Mouse (Mus musculus): ENCODE results near the gene Nrxn3.

Gene Nrxn3

DNA sequence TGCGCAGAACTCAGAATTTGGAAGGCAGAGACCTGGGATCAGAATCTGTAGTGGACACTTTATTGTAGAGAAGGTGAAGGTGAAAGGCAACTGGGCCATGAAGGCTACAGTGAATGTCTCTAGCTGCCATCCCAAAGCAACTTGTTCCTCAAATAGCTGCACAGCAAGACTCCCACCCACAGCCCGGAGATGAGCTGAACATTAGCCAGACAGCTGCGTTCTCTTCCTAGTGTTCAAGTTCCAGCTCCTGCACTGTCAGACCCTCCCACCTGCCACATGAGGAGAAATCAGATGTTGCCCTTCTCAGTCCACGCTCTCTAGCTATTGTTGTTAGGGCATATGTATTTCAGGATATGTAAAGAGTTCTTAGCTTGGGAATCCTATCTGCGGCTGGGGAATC, 94.2 kb downstream of the Nrxn3 start:
- no peak for DNase-seq

DNA sequence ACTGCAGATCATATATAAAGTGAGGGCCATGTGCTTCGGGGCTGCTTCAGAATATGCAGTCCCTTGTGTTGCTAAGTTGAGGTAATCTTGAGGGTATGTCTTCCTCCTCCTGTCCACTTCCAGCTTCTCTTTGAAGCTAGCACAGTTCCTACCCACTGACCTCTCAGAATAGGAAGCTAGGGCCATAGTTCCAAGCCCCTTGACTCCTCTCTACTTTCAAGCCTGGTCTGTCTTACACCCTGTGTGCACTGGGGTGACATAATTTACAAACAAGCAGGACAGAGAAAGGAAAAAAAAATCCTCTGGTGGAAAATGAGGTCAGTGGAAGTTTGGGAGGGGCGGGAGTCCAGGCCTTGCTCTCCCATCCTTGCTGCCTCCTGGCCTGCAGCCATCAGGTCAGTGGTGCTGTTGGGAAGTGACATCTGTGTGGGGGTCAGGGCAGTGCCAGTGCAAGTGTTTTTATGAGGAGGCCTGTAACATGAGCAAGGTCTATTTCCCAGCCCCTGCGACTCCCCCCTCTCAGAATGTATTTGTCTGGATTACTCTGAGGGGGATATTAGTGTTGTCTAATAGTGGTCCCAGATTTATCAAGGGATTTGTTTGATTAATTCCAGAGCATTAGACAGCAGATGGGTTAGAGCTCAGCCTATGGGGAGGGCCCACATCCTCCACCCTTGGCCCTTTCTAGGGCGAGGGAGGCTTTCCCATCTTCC, 96.1 kb downstream of the Nrxn3 start:
- no peak for DNase-seq

DNA sequence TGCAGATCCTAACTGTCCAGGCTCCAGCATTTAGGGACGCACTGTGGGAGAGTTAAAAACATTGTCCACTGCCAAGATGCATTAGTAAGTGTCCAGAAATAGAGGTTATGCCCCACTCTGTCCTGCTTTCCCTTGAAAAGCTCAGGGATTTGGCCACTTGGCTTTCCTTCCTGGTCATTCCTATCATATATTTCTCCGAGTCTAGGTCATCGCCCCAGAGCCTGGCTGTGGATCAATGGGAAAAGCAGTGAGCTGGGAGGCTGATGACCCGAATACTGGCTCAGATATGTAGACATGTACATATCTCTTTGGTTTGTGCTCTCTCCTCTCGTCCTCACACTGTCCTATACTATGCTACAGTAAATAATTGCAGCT, 96.6 kb downstream of the Nrxn3 start:
- no peak for DNase-seq

DNA sequence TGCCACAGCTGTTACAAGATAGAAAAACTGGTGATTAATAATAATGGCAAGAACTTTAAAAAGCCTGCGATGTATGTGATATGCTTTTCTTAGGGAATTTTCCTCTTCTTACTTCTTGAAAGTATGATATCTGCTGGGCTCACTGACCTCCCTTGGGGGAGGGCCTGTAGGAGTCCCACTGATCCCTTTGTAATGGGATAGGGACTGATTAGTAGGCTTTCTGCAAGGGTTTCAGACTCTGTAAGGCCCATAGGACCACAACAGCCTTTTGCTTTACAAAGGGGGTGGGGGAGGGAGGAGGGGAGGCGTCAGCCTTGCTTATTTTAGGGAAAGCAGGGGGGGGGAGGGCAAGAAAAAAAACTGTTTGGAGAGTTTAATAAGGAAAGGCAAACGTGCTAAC, 97.5 kb downstream of the Nrxn3 start:
- DNase-seq, result no peak

DNA sequence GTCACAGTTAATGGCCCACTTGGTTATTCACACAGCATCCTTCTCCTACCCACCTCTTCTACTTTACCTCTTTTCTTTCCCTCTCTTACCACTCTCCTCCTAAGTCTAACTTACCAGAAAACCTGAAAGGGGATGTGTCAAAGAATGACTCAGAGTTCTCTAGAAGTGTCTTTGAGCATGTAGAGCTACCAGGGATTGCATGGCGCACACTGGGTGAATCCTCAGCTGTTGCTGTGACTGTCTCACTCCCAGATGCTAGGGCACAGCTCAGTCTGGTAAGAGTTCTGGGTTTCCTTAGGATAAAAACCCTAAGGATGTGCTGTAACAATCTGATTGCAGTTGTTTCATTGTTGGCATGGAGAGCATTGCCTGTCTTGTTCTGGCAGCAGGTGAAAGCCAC, 108.2 kb downstream of the Nrxn3 start:
- DNase-seq, result no peak

DNA sequence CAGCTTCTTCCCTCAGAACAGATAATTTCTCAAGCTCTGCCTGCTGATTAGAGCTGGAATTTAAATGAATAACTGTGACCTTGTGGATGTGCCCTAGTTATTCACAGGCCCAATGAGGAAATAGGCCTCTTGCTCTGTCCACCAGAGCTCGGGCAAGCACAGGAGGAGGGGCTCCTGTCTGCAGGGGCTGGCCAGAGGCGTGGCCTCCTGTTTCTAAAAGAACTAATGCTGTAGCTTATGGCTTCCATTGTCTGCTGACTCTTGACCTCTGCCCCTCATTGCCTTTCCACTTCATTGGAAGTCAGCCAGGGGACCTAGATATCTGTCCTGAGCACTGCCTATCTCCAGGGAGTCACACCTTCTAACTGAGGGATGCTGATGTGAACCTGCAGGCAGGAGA, 113.1 kb downstream of the Nrxn3 start:
- DNase-seq, result no peak

DNA sequence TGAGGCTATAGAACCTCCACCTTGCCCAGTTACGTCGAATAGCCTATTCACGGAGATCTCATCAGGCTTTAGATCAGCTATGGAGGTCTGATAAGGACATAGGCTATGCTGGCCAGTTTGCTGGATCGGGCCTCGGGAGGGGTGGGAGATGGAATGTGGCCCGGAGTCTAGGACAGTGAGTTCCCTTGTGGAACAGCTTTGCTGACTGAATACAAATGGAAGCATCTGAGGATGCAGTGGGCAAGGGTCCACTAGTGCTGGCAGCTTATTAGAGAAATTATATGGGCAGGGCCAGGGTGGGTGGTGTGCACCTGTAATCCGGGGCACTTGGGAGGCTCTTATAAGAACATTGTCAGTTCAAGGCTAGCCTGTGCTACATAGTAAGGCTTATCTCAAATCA, 117.0 kb downstream of the Nrxn3 start:
- no peak for DNase-seq

DNA sequence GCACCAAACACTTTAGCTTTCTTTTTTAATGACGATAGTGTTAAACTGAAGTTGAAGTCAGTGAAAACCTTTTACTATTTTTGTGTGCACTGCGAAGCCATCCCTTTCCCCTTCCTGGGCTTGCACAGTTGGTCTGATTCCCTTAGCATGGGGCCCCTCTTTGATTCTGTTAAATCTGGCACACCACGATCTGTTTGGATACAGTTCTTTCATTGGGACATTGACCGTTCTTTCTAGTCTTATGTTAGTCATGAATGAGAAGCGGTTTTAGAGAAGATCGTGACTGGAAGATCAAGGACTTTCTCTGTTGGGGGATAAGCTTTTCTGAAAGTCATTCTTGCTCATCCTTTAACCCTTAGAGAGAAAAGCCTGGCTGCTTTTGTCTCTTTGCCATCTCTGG, 118.7 kb downstream of the Nrxn3 start:
- no peak for DNase-seq

DNA sequence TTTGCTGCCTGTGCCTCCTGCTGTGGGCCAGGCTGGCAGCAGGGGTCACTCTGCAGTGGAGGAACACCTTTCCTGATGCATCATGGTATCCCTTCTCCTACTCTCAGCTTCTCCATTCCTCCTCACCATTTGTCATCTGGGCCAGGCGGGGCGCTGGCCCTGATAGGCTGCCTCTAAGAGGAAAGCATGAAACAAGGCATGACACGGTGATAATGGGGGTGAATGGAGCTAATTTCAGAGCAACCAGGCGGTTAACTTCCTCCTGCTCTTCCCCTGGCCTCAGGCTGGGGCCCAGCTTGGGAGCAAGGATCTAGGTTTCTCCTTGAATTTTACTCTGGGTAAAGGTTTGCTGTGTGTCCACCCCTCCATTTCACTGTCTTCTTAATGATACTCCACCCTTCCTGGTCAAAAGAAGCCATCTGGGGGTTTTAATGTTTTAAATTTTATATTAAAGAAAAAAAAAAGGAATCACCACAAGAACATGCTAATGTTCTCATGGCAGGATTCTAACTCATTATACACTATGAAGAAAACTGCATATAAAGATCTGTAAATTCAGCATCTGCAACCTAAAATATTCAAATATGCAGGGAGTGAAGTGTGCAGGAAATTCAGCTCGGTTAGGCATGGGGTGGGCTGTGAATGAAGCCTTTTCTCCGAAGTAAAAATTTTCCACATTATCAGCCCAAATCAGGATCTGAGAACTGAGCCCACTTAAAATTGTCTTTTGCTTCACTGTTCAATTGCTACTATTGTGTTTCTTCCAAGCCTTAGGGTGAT, 127.9 kb downstream of the Nrxn3 start:
- DNase-seq, result no peak

DNA sequence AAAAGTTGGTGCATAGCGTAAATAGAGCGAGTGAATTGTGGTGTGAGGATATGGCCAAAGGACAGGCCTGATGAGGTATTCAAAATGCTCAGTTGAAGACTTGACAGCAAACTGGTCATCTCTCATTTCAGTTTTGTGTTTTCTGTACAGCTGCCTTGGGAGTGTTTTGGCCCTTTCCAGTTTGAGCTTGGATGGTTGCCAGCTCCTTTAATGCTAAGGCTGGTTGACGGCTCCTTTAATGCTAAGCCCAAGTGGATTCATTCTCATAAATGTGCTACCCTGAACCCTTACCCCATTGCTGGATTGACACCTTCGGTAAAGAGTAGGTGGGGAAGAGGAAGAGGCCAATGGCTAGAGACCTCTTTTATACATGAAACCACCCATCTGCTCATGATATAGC, 131.4 kb downstream of the Nrxn3 start:
- no peak for DNase-seq

DNA sequence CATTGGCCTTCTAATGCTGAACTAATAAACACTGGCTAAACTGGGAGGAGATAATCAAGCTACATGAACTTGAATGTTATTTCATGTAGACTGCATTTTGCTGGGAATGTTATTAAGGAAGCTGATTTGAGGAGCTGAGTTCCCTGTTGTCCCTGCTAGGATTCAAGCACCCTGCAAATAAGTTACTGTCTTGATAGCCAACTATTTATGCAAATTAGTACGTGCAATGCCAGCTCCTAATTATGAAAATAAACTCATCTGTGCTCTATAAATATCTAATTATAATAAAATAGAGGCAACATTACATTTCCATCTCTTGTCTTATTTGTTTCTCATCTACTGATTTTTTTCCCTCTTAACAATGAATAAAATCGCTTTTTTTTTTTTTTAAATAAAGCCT, 135.0 kb downstream of the Nrxn3 start:
- no peak for DNase-seq

DNA sequence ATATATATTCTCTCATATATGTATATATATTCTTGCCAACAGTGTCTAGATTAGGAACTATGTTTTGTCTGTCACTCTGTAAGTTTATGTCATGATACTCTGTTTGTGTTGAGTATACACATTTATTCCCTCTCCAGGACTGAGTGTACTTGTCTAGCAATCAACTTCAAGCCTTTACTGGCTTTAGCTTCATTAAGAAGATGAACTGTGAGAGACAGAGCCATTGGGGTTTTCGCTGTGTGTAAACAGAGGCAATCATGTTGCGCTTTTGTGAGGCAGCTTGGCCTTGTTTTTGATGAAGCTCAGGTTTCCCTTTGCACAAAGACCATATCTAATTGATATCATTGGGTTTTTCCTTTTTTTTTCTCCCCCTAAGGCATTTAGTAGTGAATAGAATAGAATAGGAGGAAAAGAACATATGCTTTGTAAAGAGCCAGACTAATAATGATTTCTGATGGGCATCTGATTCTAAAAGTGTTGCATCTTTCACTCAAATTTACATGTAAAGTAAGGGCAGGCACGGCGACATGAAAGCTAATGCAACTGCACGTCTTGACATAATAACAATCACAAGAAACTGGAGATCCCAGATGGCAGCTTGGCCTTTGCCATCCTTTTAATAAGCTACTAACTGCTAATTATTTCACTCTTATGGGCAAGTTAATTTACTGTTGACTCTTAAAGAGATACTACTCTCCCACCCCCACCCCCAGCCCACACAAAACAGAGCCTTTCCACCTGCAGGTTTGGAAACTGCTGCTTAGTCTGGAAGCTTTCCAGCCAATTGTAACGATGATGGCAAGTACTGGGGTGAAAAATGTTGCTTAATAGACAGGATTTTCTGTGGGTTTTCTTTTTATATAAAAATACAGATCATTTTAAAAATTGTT, 137.0 kb downstream of the Nrxn3 start:
- DNase-seq, result no peak

DNA sequence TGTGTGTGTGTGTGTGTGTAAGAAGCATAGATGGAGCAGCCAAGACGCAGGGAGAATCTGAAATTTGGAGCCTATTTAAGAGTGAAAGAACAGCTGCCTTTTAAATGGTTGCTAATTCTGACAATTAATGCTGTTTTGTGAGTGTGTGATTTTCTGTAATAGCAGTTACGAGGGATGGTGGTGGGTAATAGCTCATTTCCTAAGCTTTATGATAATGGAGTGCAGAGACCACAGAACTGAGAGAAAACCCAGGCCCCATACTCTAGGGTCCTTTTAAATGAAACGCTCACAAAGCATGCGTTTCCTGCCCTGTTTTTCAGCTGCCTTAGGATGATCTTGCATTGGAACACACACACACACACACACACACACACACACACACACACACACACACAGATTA, 137.7 kb downstream of the Nrxn3 start:
- DNase-seq, result no peak

DNA sequence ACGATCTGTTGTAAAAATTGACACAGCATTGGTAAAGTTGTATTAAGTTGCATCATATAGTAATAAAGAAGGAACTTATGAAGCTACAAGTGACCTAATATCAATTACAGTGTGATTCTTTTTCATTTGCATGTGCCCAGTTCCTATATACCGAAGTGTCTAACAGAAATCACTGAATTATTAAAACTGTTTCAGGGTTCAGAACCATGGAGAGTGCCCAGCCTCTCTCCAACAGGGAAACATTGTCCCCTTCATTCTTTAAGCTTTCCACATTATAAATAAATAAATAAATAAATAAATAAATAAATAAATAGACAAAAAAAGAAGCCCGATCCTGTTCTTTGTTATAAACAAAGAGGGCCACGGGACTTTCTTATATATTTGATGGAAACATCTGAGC, 140.4 kb downstream of the Nrxn3 start:
- DNase-seq, result no peak

DNA sequence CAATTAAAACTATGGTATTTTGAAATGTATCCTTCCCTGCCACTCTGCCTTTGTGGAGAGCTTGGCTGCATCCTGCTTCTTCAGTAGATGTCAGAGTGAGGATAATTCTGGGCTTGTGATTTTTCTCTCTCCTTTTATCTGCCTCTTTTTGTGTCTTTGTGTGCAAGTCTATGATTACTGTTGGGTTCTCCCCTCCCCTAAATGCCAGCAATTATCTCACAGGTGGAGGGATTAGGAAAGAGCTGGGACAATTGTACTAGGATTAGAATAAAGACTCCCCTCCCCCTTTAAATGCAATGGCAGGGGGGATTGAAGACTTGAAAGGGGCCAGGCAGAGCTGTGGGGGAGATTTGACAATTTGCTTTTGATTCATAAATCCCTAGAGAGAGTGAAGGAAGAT, 145.6 kb downstream of the Nrxn3 start:
- no peak for DNase-seq

DNA sequence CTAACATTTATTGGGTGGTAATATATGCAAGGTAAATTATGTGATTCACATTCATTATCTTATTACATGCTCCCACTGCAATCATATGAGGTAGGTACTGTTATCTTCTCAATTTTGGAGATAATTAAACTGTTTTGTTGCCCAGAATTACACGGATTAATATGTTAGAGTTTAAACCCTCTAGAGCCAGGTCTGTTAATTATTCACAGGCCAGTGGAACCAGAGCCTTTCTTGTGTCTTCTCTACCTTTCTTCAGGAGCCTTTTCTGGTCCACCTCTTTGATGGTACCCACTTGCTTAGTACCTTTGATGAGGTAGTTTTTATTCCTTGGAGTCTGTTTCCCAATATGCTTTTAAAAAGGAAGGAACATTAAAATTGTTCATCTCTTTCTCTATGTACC, 174.7 kb downstream of the Nrxn3 start:
- DNase-seq, result no peak

DNA sequence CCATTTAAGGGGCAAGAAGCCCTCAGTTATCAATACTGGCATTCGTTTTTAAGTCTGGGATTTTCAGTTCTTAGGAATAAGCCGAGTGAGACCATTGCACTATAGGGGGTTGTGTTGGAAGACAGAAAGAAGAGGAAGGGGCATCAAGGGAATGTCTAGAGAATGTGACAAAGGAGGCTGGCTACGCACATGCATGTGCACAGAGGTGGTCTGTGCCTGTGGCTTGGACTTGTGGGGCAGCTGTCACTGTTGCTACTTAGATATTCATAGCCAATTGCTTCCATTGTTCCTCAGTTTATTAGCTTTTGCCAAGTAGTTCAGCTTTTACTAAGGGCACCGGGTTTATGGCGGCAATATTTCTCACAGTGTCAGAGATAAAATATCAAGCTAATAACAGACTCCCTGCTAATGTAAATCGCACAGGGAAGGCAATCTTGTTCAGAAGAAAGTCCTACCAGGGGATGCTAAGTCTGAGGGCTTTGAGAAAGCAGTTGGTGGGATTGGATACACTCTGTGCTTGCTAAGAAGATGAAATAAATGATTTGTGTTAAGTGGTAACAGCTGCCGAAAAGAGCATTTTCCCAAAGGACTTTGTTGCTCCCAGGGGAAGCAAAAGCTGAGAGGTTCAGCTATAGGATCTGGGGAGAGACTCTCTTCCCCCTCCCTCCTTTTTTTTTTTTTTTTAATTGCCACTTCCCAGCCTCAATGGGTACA, 177.5 kb downstream of the Nrxn3 start:
- no peak for DNase-seq

DNA sequence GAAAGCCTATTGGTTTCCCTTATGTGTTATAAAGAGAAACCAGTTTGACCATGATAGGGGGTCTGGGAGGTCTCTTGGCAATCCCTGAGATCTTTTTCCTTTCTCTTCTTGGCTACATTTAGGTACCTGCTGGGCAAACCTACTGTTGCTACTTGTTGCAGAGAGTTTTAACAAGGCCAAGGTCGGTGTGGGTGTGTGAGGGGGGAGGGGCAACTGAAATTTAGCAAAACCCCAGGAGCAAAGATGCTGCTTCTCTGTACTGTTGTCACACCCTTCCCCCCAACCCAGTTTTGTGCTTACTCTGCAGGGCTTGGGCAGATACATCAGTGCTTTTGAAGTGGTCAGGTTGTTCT, 178.0 kb downstream of the Nrxn3 start:
- no peak for DNase-seq

DNA sequence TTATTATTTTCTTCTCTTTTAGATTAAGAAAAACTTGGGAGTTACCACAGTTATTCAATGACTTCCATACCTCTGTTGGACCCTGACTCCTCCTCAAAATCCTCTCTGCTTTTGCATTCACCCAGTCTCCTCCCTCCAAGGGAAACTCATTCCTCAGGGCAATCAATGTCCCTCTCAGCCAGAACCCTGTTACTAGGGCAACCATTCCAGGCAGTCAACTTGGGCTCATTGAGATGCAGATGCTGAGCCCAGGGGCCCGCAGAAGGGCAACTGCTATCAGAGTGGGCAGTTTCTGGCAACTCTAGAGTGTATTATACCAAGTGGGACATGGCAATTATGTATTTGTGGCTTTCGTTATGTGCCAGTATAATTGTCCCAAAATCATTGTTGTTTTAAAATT, 188.1 kb downstream of the Nrxn3 start:
- no peak for DNase-seq

DNA sequence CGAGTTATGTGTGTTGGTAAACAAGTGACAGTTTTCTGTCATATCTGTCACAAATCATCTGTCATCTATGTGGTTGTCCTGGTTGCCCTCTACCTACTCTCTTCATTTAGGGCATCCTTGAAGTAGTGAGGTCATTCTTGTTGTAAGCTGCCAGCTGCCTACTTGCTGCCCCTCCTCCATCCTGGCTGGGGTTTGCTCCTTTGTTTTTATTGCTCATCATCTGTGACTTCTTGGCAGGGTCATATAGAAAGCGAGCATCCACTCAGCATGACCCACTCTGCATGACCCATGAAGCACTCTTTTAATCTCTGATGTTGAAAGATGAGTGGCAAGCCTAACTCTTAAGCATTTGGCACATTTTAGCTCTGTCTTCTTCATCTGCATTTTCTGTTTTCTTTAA, 194.1 kb downstream of the Nrxn3 start:
- DNase-seq, result no peak

DNA sequence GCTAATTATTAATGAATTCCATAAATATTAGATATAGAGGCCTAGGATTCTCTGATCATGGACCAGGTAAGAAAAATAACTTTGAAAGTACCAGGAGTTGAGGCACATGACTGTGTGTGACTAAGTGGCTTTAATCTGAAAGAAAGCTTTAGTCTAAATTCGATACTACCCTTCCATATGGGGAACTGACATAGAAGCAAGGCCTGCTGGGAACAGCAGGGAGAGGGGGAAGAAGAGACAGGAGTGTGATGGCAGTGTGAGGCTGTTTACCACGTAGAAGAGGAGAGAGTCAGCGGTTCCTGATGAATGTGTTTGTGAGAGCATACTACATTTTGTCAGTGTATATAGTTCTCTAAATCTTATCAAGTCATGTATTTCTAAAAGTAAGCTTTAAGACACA, 202.2 kb downstream of the Nrxn3 start:
- no peak for DNase-seq

DNA sequence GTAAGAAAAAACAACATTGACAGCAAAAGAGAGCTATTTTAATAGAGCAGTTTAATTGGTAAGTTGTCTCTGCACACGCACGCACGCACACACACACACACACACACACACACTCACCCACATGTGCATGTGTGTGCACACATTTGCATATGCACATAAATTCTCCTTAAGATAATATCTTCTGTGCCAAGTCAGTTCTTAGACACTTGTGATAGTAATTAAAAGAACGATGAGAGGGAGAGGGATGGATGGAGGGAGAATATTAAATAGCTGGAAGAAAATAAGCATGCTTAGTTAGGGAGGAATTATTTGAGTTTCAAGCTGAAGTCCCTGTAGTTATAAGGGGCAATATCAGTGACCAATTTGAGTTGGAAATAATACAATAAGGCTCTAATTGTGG, 203.6 kb downstream of the Nrxn3 start:
- DNase-seq, result no peak

DNA sequence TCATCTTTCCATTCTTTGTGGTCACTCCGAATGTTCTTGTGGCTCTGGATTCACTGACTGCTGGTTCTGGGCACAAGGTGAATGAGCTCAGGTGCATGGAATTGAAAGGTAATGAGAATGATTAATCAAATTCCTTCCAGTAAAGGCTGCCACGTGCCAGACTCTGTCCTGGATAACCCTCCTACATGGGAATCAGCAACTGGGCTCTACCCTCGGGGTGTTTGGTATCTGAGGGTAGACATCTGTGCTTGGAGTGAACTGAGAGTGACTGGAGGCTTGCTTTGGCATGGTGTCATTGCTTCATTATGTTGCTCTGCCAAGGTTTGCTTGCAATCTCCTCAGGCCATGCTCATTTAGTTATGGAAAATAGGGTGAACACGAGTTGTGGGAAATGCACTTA, 209.0 kb downstream of the Nrxn3 start:
- DNase-seq, result no peak

All from thymus, postnatal 14 days (tissue).